Mouse (Mus musculus): ENCODE data around the gene Synm.

DNA sequence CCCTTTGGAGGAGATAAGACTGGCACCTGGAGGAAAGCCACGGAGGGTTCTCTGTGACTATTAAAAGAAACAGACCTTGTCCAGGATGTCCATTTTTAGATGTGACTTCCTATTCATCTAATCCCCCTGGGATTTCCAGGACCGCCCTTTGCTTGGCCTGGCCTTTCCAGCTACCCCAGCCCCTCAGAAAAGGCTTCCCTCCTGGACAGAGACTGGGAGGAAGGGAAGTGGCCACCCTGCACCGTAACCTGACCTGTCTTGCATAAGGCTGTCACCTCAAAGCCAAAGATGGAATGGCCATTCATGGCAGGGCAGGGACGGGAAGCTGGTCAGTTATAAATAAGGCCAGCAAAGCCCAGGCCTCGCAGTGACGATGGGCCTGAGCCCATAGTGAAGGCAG is 68.5 kb downstream of the Synm start:
- TF ChIP-seq CTCF (IDR thresholded peaks at IDR 0.05) (no peak), EP300 (IDR thresholded peaks at IDR 0.05) (no peak)
